Mouse (Mus musculus) embryonic facial prominence, embryonic 10.5 days (tissue): ENCODE measurements at regions not wholly inside any gene's neighbourhood (a gene's known extent, or its start where the extent isn't known, plus 50 kb on each side); places are given as distances from the start of the nearest gene placed in this dataset.

ENCODE experiments used
- DNase-seq: peaks from one replicate; pipeline ENCODE4 v3.0.0-alpha.2; 2017; ENCODE audit warnings: low spot score
- H3K27ac ChIP-seq: fragments of 300-500 bp; sonication (generic); replicated peaks from 2 replicates; pipeline ENCODE4 v1.5.1; 2016; ENCODE audit warnings: mild to moderate bottlenecking
- H3K27me3 ChIP-seq: fragments of 300-500 bp; sonication (generic); replicated peaks from 2 replicates; pipeline ENCODE4 v1.6.1; 2016; ENCODE audit warnings: low read depth, mild to moderate bottlenecking; ENCODE audit not compliant: poor library complexity, severe bottlenecking
- H3K36me3 ChIP-seq: fragments of 300-500 bp; sonication (generic); replicated peaks from 2 replicates; pipeline ENCODE4 v1.6.1; 2016; ENCODE audit warnings: mild to moderate bottlenecking, moderate library complexity
- H3K4me1 ChIP-seq: fragments of 300-500 bp; sonication (generic); 2 replicates; pipeline ENCODE4 v1.6.1; 2016
- H3K4me3 ChIP-seq: fragments of 300-500 bp; sonication (generic); 2 replicates; pipeline ENCODE4 v1.5.1; 2016; ENCODE audit warnings: mild to moderate bottlenecking, moderate library complexity
- H3K9me3 ChIP-seq: fragments of 300-500 bp; sonication (generic); 2 replicates; pipeline ENCODE4 v1.6.1; 2016; ENCODE audit warnings: mild to moderate bottlenecking
- WGBS: fragments of 180-500 bp; shearing (Covaris S2); methylation state at CpG from one replicate; pipeline ENCODE4 v1.1.7; 2016; 5-methylcytosine and 5-hydroxymethylcytosine counted together

GRCm38 (mm10) chr7:67895166-67895565, 57.5 kb upstream of the Igf1r start:
- Histone ChIP-seq H3K4me1 (no peaks in the 10 kb centered on the region), H3K4me3 (no peak overlapping the region), H3K36me3 (no peaks in the 10 kb centered on the region), H3K9me3 (no peaks in the 10 kb centered on the region), H3K27me3 (no peaks in the 10 kb centered on the region), H3K27ac (no peak overlapping the region)
- no peak for DNase-seq
- 85% methylated on average over 3 of the region's 3 CpGs for WGBS

DNA sequence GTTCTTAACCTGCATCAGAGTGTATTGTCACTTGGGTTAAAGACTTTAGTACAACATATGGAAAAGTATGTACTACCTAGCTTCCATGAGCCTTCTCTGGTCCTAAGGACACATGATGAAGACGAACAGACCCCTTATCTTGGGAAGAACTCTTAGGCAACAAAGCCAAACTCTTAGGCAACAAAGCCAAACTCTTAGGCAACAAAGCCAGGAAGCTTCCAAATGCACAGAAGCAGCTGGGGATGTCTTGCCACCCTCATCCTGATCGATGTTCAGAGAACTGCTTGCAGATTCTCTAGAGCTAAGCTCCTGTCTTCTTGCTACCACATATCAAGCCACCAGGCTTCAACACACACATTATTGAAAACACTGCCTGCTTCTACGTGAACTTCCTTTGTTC, 59.7 kb upstream of the Igf1r start:
- H3K9me3 ChIP-seq = no peaks in the 10 kb centered on the region
- H3K27me3 ChIP-seq = no peaks in the 10 kb centered on the region
- H3K4me3 ChIP-seq = no peak overlapping the region
- H3K4me1 ChIP-seq = no peaks in the 10 kb centered on the region
- no peaks in the 10 kb centered on the region for H3K36me3 ChIP-seq
- no peak overlapping the region for H3K27ac ChIP-seq
- WGBS = 77% methylated on average over 3 of the region's 3 CpGs
- no peak for DNase-seq

- DNase-seq = no peak
- Histone ChIP-seq H3K4me3 (no peak overlapping the region), H3K9me3 (no peaks in the 10 kb centered on the region), H3K36me3 (no peaks in the 10 kb centered on the region), H3K27ac (no peak overlapping the region), H3K27me3 (0 out of 2 replicates have a peak, but pooled peaks cover 7% of the 10 kb centered on the region), H3K4me1 (peaks cover 7% of the 10 kb centered on the region; the same call in 1 of the 2 replicates)
- WGBS = 89% methylated on average over 6 of the region's 6 CpGs
These were observed 69.6 kb upstream of the Igf1r start for GRCm38 (mm10) chr7:67883040-67883439.

GRCm38 (mm10) chr7:67882606-67883005, 70.0 kb upstream of the Igf1r start:
- Histone ChIP-seq H3K27ac (no peak overlapping the region), H3K9me3 (no peaks in the 10 kb centered on the region), H3K4me3 (no peak overlapping the region), H3K27me3 (0 out of 2 replicates have a peak, but pooled peaks cover 7% of the 10 kb centered on the region), H3K4me1 (peaks cover 7% of the 10 kb centered on the region; the same call in 1 of the 2 replicates), H3K36me3 (no peaks in the 10 kb centered on the region)
- WGBS = 74% methylated on average over 8 of the region's 8 CpGs
- DNase-seq = no peak

DNA sequence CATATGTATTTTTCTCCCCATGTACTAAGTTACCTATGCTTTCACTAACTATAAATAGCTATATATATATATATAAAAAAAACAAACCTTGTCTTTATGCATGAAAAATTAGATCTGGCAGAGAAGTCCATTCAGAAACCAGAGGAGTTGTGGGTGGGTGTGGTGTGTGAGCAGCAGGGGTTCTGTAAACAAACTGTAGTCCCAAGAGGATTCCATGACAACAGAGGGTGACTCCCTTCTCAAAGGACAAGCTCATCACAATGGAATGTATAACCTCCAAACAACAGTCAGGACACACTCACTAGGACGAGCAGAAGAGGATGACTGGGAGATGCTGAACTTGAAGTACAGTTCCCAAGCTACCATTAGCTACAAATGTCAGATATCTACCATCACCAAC, 74.4 kb upstream of the Igf1r start:
- Histone ChIP-seq H3K36me3 (no peaks in the 10 kb centered on the region), H3K9me3 (no peaks in the 10 kb centered on the region), H3K4me1 (peaks cover 11% of the 10 kb centered on the region; the same call in 1 of the 2 replicates), H3K4me3 (no peak overlapping the region), H3K27ac (no peak overlapping the region), H3K27me3 (0 out of 2 replicates have a peak, but pooled peaks cover 7% of the 10 kb centered on the region)
- no peak for DNase-seq
- WGBS = 46% methylated on average over 1 of the region's 1 CpGs

- H3K36me3 ChIP-seq = no peaks in the 10 kb centered on the region
- peaks cover 11% of the 10 kb centered on the region; the same call in 1 of the 2 replicates for H3K4me1 ChIP-seq
- H3K9me3 ChIP-seq = no peaks in the 10 kb centered on the region
- no peak overlapping the region for H3K4me3 ChIP-seq
- 0 out of 2 replicates have a peak, but pooled peaks cover 7% of the 10 kb centered on the region for H3K27me3 ChIP-seq
- WGBS = 83% methylated on average over 3 of the region's 3 CpGs
- no peak overlapping the region for H3K27ac ChIP-seq
- no peak for DNase-seq
These were observed 75.0 kb upstream of the Igf1r start for GRCm38 (mm10) chr7:67877587-67877986.

GRCm38 (mm10) chr7:67854080-67855022, 94.8 kb upstream of the Synm start:
- H3K27ac ChIP-seq = no peak overlapping the region
- 72% methylated on average over 14 of the region's 14 CpGs for WGBS
- H3K27me3 ChIP-seq = no peaks in the 10 kb centered on the region
- no peak for DNase-seq
- peaks cover 9% of the 10 kb centered on the region for H3K4me1 ChIP-seq
- no peak overlapping the region for H3K4me3 ChIP-seq
- H3K9me3 ChIP-seq = 0 out of 2 replicates have a peak, but pooled peaks cover 2% of the 10 kb centered on the region
- H3K36me3 ChIP-seq = no peaks in the 10 kb centered on the region

DNA sequence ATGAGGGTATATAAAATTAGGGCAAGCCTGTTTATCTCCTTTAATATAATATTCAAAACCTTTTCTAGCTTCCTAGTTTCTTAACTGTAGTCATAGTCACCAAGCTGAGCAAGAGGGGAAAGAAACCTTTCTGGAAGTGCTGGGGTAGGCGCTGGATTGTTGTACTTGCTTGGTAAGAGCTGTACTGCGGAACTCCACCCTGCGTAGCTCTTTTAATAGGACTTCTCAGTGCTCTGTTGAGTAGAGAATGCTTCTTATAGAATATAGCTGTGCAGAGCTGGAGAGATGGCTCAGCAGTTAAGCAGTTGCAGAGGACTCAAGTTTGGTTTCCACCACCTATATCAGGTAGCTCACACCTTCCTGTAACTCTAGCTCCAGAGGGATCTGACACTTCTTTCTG, 93.3 kb upstream of the Synm start:
- 91% methylated on average over 3 of the region's 3 CpGs for WGBS
- Histone ChIP-seq H3K4me1 (peaks cover 22% of the 10 kb centered on the region), H3K27ac (no peak overlapping the region), H3K9me3 (0 out of 2 replicates have a peak, but pooled peaks cover 2% of the 10 kb centered on the region), H3K27me3 (peaks cover 9% of the 10 kb centered on the region), H3K36me3 (no peaks in the 10 kb centered on the region), H3K4me3 (no peak overlapping the region)
- no peak for DNase-seq

DNA sequence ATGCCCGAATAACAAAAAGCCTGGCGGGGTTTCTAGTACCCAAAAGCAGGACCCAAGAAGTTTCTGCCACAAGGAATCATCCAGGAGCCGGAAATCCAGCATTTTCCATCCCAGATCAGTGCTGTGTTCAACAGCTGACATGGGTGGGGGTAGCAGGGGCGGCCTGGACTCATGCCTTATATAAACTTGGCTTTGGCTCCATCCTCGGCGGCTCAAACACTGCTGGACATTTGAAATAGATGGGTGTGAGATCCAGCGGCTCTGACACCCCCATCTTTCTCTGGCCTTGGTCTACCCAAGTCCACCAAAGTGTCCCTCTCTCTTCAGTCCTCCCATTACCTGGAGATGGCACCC, 89.9 kb upstream of the Synm start:
- Histone ChIP-seq H3K4me1 (peaks cover 38% of the 10 kb centered on the region), H3K27ac (peak overlapping the region; percentile 88), H3K4me3 (peak overlapping the region; percentile 65), H3K27me3 (peaks cover 30% of the 10 kb centered on the region), H3K9me3 (0 out of 2 replicates have a peak, but pooled peaks cover 2% of the 10 kb centered on the region), H3K36me3 (no peaks in the 10 kb centered on the region)
- 10% methylated on average over 7 of the region's 7 CpGs for WGBS
- no peak for DNase-seq

- Histone ChIP-seq H3K36me3 (no peaks in the 10 kb centered on the region), H3K4me1 (peaks cover 37% of the 10 kb centered on the region), H3K4me3 (peak overlapping the region; percentile 65), H3K27ac (peak overlapping the region; percentile 88), H3K9me3 (0 out of 2 replicates have a peak, but pooled peaks cover 2% of the 10 kb centered on the region), H3K27me3 (peaks cover 30% of the 10 kb centered on the region)
- DNase-seq = peak; percentile 89
- 3% methylated on average over 35 of the region's 35 CpGs for WGBS
These were observed 89.3 kb upstream of the Synm start for GRCm38 (mm10) chr7:67848589-67849508.

DNA sequence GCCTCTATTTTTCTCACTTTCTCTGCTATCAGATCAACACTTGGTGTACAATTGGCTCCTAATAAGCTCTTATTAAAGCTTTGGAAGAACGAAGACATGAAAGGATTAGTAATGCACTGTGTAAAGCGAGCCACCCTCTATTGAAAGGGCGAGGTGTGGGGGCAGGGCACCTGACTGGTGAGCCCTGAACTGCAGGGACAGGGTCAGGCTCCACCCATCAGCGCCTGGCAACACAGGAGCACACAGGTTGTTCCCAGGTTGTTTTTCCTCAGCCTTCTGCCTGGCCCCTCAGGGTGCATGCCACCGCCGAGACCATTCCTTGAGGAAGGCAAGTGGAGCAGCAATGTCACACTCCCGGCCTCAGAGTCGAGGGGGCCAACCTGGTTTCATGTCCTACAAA, 87.3 kb upstream of the Synm start:
- Histone ChIP-seq H3K27me3 (peaks cover 30% of the 10 kb centered on the region), H3K36me3 (no peaks in the 10 kb centered on the region), H3K27ac (no peak overlapping the region), H3K9me3 (0 out of 2 replicates have a peak, but pooled peaks cover 2% of the 10 kb centered on the region), H3K4me1 (peaks cover 37% of the 10 kb centered on the region), H3K4me3 (no peak overlapping the region)
- DNase-seq = peak; percentile 23
- WGBS = 5% methylated on average over 8 of the region's 8 CpGs

GRCm38 (mm10) chr7:67836984-67837383, 77.4 kb upstream of the Synm start:
- H3K9me3 ChIP-seq = 0 out of 2 replicates have a peak, but pooled peaks cover 4% of the 10 kb centered on the region
- DNase-seq = no peak
- WGBS = 86% methylated on average over 5 of the region's 5 CpGs
- H3K27me3 ChIP-seq = no peaks in the 10 kb centered on the region
- 0 out of 2 replicates have a peak, but pooled peaks cover 8% of the 10 kb centered on the region for H3K4me1 ChIP-seq
- H3K36me3 ChIP-seq = no peaks in the 10 kb centered on the region
- no peak overlapping the region for H3K27ac ChIP-seq
- no peak overlapping the region for H3K4me3 ChIP-seq
